Mouse (Mus musculus): ENCODE results near the gene Lin7c.

Gene Lin7c

GRCm38 (mm10) chr2:109917496-109918413, 27.1 kb downstream of the Lin7c start, which contains the start of gene Lgr4:
TSS of gene Lgr4 (plus strand) at chr2:109917647.
- DNase-seq, result peak; percentile 95

DNA sequence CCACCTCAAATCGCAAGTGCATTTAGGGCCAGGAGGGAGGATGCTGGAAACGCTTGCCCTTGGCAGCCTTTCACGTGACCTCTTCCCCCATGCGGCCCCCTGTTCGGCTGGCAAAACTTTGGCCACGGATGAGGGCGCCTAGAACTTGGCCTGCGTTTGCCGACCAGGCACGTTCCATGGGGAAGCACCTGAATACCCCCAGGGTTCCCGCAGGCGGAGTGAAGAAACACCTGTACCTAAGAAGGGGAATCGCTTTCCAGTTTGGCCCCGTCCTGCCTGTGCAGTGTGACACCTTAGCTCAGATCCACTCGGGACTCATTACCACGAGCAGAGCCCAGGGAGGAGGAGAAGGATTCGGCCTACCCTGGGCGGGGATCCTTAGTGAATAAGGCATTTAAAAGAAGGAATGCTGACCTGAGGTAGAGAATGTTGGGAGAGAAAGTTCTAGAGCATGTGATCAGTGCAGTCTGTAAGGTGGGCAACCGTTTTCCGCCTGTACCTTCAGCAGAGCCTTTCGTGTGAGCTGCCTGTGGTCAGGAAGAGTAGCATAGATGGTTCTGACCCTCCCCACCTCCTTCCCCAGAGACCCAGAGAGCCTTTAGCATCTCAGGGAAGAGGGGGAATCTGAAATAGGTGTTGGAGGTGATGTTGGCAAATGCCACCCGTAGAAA, 28.1 kb downstream of the Lin7c start:
- DNase-seq, result no peak

GRCm38 (mm10) chr2:109920471-109920870, 29.8 kb downstream of the Lin7c start:
- no peak for DNase-seq

- DNase-seq, result no peak
Observed at GRCm38 (mm10) chr2:109921298-109922035, 30.8 kb downstream of the Lin7c start.

DNA sequence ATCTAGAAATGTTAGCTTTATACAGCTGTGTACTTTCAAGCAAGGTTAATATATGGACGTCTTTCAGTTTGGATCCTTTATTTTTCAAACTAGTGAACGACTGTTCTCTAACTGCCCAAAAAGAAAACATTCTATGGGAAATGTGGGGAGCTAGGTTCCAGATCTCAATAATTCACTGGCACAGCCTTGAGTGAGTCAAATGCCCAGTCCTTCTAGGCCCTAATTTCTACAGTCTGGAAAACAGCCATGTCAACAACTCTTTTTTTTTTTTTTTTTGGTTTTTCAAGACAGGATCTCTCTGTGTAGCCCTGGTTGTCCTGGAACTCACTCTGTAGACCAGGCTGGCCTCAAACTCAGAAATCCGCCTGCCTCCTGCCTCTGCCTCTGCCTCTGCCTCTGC, 31.7 kb downstream of the Lin7c start:
- no peak for DNase-seq

DNA sequence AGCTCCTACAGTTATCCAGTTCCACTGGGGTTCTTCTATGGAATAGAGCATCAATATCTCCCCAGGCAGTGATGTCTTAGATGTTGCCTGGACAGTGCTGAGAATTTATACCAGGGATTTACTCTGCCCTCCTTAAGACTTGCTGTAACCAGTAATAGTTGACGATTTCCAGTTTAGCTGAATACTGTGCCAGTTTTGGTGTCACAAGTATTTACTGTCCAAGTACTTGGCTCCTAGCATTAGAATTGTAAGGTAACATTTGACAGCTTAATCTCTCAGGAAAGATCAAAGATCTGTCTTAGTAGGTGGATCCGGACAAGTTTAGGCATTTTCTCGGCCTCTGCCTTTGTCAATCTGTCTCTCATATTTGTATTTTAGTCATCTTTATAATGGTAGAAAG, 32.4 kb downstream of the Lin7c start:
- no peak for DNase-seq

DNA sequence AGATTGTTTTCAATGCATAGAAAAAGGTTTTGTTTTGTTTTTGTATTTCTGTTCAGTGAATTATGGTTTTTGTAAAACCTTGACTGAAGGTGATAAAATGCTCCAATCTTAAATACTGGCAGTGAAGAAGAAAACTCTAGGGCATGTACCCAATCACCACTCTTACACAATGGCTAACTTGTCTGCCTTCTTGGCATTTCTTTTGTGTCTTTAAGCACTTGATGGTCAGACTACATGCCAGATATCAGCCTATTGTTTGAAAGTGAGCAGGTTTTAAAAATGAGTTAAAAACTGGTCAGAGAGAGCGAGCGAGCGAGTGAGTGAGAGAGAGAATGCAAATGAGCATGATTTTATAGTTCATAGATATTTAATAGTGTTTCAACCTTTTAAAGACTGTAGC, 33.3 kb downstream of the Lin7c start:
- DNase-seq, result no peak

- DNase-seq, result no peak
Observed at GRCm38 (mm10) chr2:109926984-109927383, 36.3 kb downstream of the Lin7c start.

GRCm38 (mm10) chr2:109927446-109927845, 36.8 kb downstream of the Lin7c start:
- DNase-seq, result no peak

GRCm38 (mm10) chr2:109927876-109928275, 37.2 kb downstream of the Lin7c start:
- DNase-seq, result no peak

DNA sequence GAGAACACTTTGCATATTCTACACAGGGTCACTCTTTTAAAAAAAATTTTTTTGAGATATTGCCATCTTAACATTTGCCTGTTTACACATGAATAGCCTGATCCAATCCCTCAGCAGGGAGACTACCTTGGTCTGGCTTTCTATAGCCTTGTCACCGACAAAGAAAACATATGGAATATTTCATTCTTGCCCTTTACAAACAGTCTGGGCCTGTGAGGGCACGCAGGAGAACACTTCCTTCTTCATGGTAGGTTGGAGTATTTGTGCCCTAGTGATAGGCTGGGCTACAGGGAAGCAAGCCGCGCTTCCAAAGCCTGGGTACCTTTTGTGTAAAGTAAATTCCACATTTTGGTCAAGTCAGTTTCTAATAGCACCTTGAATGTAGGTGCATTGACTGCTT, 38.1 kb downstream of the Lin7c start:
- DNase-seq, result no peak

DNA sequence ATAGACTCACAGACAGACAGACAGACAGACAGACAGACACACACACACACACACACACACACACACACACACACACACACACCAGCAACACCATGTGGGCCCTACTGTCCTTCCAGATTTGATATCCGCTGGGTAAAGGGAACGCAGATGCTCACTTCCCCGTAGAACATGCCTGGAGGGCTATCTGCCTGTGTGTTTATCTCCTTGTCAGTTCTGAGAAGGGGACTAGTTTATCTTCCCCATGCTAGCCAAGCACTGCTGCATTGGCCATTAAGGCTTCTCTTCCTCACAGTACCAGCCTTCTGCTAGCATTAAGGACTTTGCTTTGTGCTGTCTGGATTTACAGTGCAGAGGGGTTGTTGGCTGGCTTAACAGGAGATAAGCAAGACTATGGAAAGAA, 38.6 kb downstream of the Lin7c start:
- DNase-seq, result no peak

DNA sequence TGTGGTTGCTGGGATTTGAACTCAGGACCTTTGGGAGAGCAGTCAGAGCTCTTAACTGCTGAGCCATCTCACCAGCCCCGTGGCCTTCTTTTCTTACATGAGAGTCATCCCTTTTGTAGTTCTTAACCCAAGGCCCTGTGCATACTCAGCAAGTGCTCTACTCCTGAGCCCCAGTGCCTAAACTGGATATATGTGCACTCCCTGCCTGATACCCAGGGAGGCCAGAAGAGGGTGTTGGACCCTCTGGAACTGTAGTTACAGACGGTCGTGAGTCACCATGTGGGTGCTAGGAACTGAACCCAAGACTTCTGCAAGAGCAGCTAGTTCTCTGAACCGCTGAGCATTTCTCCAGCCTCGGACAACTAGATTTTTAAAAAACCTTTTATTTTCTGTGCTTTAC, 39.7 kb downstream of the Lin7c start:
- DNase-seq, result no peak

DNA sequence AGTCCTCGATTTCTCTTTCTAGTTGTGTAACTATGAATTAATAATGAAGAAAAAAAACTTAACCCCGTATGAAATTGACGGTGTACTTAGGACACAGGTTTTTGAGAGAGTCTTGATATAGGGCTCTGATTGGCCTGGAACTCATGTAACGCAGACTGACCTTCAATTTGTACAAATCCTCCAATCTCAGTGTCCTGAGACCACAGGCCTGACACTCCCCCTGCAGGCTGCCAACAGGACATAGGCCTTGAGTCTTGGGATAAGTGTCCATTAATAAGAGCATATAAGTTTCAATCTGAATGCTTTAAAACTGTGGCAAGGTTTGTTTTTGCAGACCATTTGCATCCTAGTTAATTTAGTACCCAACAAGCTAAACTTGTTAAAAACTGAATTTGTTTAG, 40.1 kb downstream of the Lin7c start:
- no peak for DNase-seq

GRCm38 (mm10) chr2:109931978-109932780, 41.5 kb downstream of the Lin7c start:
- no peak for DNase-seq

- no peak for DNase-seq
Observed at GRCm38 (mm10) chr2:109933151-109933550, 42.5 kb downstream of the Lin7c start.

DNA sequence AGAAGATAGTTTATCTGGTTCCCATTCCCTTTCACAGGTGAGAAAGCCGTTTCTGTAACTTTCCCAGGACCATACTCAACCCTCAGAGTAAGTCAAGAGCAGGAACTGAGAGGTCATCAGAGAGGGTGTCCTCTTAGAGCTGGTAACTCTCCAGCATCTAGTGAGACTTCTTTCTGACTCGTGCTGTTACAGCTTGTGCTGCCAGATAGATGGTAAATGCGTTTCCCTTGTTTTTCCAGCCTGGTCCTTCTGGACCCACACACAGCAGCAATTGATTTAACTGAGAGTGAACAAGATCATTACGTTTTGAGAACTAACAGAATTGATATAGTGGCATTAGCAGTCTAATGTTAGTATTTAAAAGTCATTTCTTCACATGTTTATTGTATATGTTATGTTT, 43.4 kb downstream of the Lin7c start:
- no peak for DNase-seq

DNA sequence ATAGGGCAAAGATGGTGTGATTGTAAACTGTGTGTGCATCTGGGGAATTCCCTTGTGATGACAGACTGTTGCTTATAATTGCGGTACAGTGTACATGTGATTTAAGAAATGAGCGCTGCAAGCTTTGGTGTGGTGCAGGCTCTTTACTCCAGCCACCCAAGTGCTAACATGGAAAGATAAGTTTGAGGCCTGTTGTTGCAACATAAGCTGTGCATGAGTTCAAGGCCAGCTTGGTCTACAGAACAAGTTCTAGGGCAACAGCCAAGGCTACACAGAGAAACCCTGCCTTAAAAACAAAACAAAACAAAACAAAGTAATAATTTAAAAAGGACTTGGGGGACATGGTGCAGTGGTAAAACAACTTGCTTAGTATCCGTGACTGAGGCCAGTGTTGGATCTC, 44.5 kb downstream of the Lin7c start:
- no peak for DNase-seq

DNA sequence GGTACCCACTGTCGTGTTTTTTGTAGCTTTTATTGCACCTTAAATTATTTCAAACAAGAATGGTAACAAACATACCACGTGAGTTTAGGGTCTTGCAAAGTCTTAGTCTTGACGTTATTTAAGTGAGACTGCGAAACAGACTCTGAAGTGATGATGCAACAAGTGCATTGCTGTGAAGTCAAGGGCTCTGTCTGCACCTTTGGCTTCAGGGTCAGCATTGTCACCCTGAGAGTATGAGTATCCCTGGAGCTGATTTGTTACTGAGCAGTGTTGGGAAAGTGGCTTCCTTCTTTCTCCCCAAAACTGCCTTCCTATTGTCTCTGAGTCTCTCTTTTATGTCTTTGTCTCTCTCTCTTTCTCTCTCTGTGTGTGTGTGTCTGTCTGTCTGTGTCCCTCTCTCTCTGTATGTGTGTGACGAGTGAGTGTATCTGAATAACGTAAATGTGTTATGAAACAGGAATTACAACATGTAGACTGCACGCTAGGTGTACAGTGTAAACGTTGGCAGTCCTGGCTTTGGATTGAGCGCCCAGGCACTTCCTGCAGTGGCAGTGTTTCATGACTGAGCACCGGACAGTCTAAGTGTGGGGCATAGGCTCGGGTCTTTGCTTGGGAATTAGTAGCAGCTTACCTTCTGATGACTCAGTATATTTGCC, 45.2 kb downstream of the Lin7c start:
- DNase-seq, result no peak

DNA sequence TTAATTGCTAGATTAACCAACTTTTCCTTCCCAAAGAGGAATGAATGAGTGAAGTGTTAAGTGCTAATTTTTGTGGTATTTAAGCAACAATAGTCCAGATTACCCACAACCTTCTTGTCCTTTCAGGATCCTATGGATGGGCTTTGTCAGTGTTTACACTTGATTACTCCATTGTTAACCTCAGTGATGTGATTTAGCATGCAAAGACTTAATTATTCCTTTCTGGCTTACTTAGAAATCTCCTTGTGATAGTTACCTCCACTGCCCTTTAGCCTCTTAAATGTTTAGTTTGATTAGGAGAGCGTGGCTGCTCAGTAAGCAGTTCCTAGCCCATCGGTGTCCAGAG, 45.7 kb downstream of the Lin7c start:
- DNase-seq, result no peak

- DNase-seq, result no peak
Observed at GRCm38 (mm10) chr2:109941973-109942444, 51.4 kb downstream of the Lin7c start.
